30 mouse cellular contexts compared by ENCODE assay signal in genomic region chr13:25490036-25490435, GRCm38 (mm10).
A peak's percentile ranks its signal among the peaks of the same experiment; 100 is the strongest.
DNase-seq lines count a peak whose midpoint lies in the region; ATAC-seq and TF ChIP-seq lines count a peak whose summit lies in the region.
"Had no signal": no experiment of that assay in that cellular context is flagged by ENCODE, and none has a peak within 500 bp of the region (broad histone marks: within the 10 kb centered on the region; RNA-seq: fewer than 3 reads in every experiment).

No protein-coding gene starts in this region.

- in situ Hi-C loops in Patski (cut with MboI; ENCODE audit: low pct_unique_long_range_greater_than_20kb) = no loop called here

- CTCF ChIA-PET in Patski (lab: Charles Lee) = no interaction called here

- no peak for TF ChIP-seq CTCF in Patski (IDR thresholded peaks at IDR 0.05)

- POLR2A ChIA-PET in Patski (lab: Charles Lee) = no interaction called here

- 0 out of 2 replicates have a peak overlapping the region, but pooled peaks have one; percentile 33 for H3K27ac ChIP-seq in neural tube, embryonic 15.5 days (replicated peaks)
- no peak overlapping the region for H3K27ac ChIP-seq in heart, embryonic 10.5 days
- H3K27ac ChIP-seq: forebrain, embryonic 12.5 days; hindbrain, embryonic 10.5 days; hindbrain, embryonic 15.5 days; left cerebral cortex, adult 2 months; liver, embryonic 15.5 days; midbrain, embryonic 10.5 days; midbrain, embryonic 15.5 days; stomach, postnatal 0 days had no signal

- H3K4me2 ChIP-seq in neural tube, embryonic 15.5 days = no peak overlapping the region
- H3K4me2 ChIP-seq: forebrain, embryonic 12.5 days; hindbrain, embryonic 15.5 days; liver, embryonic 15.5 days; lung, embryonic 14.5 days; midbrain, embryonic 15.5 days had no signal

- H3K27me3 ChIP-seq in neural tube, embryonic 15.5 days (replicated peaks) = no peaks in the 10 kb centered on the region
- H3K27me3 ChIP-seq in Patski = no peaks in the 10 kb centered on the region
- H3K27me3 ChIP-seq in heart, embryonic 10.5 days (ENCODE audit: insufficient read depth, poor library complexity, severe bottlenecking) = no peaks in the 10 kb centered on the region
- H3K27me3 ChIP-seq: forebrain, embryonic 12.5 days; hindbrain, embryonic 15.5 days; liver, embryonic 15.5 days; midbrain, embryonic 15.5 days had no signal

- H3K36me3 ChIP-seq in neural tube, embryonic 15.5 days = no peaks in the 10 kb centered on the region
- no peaks in the 10 kb centered on the region for H3K36me3 ChIP-seq in heart, embryonic 10.5 days
- H3K36me3 ChIP-seq: forebrain, embryonic 12.5 days; hindbrain, embryonic 10.5 days; hindbrain, embryonic 15.5 days; liver, embryonic 15.5 days; midbrain, embryonic 10.5 days; midbrain, embryonic 15.5 days had no signal

- no peak overlapping the region for H3K4me3 ChIP-seq in neural tube, embryonic 15.5 days (replicated peaks)
- no peak overlapping the region for H3K4me3 ChIP-seq in heart, embryonic 10.5 days
- H3K4me3 ChIP-seq: forebrain, embryonic 12.5 days; hindbrain, embryonic 10.5 days; hindbrain, embryonic 15.5 days; left cerebral cortex, adult 2 months; liver, embryonic 15.5 days; midbrain, embryonic 10.5 days; midbrain, embryonic 15.5 days had no signal

- DNase-seq in frontal cortex, postnatal 14 days (ENCODE audit: low spot score in 2 of 2) = no peak
- no peak for DNase-seq in neural tube, embryonic 10.5 days (ENCODE audit: extremely low spot score, low spot score)
- DNase-seq in Patski (ENCODE audit: low read depth, low spot score) = peak; percentile 33
- DNase-seq in heart, embryonic 10.5 days (ENCODE audit: low spot score) = no peak
- DNase-seq in lung, postnatal 25 days (ENCODE audit: low spot score) = no peak
- DNase-seq: adrenal gland, postnatal 25 days; cerebellum, adult 18-20 months; cerebellum, postnatal 10 days; forebrain, postnatal 0 days; gastrocnemius, postnatal 10 days; heart, postnatal 14 days; kidney, adult 11 months; kidney, postnatal 14 days; layer of hippocampus, adult 9-11 months; lung, embryonic 14.5 days; lung, postnatal 14 days; thymus, adult 2 months; thymus, postnatal 36 days had no signal

- H3K4me1 ChIP-seq in neural tube, embryonic 15.5 days = peaks cover 5% of the 10 kb centered on the region; the same call in 1 of the 2 replicates
- H3K4me1 ChIP-seq in heart, embryonic 10.5 days = no peaks in the 10 kb centered on the region
- H3K4me1 ChIP-seq: hindbrain, embryonic 10.5 days; liver, embryonic 15.5 days had no signal

- H3K9ac ChIP-seq in neural tube, embryonic 15.5 days (replicated peaks) = no peak overlapping the region
- H3K9ac ChIP-seq: forebrain, embryonic 12.5 days; forebrain, postnatal 0 days; hindbrain, embryonic 15.5 days; liver, embryonic 15.5 days; lung, embryonic 14.5 days; midbrain, embryonic 15.5 days had no signal

- ATAC-seq in frontal cortex, adult (ENCODE audit: low TSS enrichment) = peak; percentile 95
- no peak for ATAC-seq in neural tube, embryonic 15.5 days (ENCODE audit: low FRiP score)
- peak; percentile 88 for ATAC-seq in Patski
- ATAC-seq: activated CD4-positive, CD25-positive, alpha-beta regulatory T cell, adult 4 months; forebrain, postnatal 0 days; inflammation-experienced regulatory T-cells, adult 6 months; midbrain, embryonic 15.5 days had no signal

- WGBS in neural tube, embryonic 15.5 days = 49% methylated on average over 4 of the region's 4 CpGs
- WGBS in heart, embryonic 10.5 days = 70% methylated on average over 4 of the region's 4 CpGs

- no peaks in the 10 kb centered on the region for H3K9me3 ChIP-seq in neural tube, embryonic 15.5 days (replicated peaks)
- H3K9me3 ChIP-seq in heart, embryonic 10.5 days = no peaks in the 10 kb centered on the region
- H3K9me3 ChIP-seq: forebrain, embryonic 12.5 days; hindbrain, embryonic 10.5 days; hindbrain, embryonic 15.5 days; liver, embryonic 15.5 days; midbrain, embryonic 10.5 days; midbrain, embryonic 15.5 days had no signal
